Mouse (Mus musculus) limb, embryonic 10.5 days (tissue): ENCODE measurements at regions not wholly inside any gene's neighbourhood (a gene's known extent, or its start where the extent isn't known, plus 50 kb on each side); places are given as distances from the start of the nearest gene placed in this dataset.
A peak's percentile ranks its signal among the peaks of the same experiment; 100 is the strongest.

Experiments
- DNase-seq: peaks from one replicate; pipeline ENCODE4 v3.0.0-alpha.2; 2017; ENCODE audit warnings: low spot score
- H3K27ac ChIP-seq: fragments of 300-500 bp; sonication (generic); 2 replicates; pipeline ENCODE4 v1.5.1; 2016; ENCODE audit warnings: mild to moderate bottlenecking
- H3K27me3 ChIP-seq: fragments of 300-500 bp; sonication (generic); 2 replicates; pipeline ENCODE4 v1.6.1; 2016; ENCODE audit warnings: low read depth, mild to moderate bottlenecking; ENCODE audit not compliant: poor library complexity, severe bottlenecking
- H3K36me3 ChIP-seq: fragments of 300-500 bp; sonication (generic); 2 replicates; pipeline ENCODE4 v1.6.1; 2016; ENCODE audit warnings: mild to moderate bottlenecking, moderate library complexity
- H3K4me1 ChIP-seq: fragments of 300-500 bp; sonication (generic); 2 replicates; pipeline ENCODE4 v1.6.1; 2016
- H3K4me3 ChIP-seq: fragments of 300-500 bp; sonication (generic); 2 replicates; pipeline ENCODE4 v1.5.1; 2016; ENCODE audit warnings: mild to moderate bottlenecking, moderate library complexity
- H3K9me3 ChIP-seq: fragments of 300-500 bp; sonication (generic); replicated peaks from 2 replicates; pipeline ENCODE4 v1.6.1; 2016; ENCODE audit warnings: mild to moderate bottlenecking
- WGBS: fragments of 180-500 bp; shearing (Covaris S2); methylation state at CpG from one replicate; pipeline ENCODE4 v1.1.7; 2016; 5-methylcytosine and 5-hydroxymethylcytosine counted together

GRCm38 (mm10) chr12:12147088-12147687 lies 114.8 kb upstream of the Fam49a start:
- 88% methylated on average over 6 of the region's 6 CpGs for WGBS
- Histone ChIP-seq H3K36me3 (no peaks in the 10 kb centered on the region), H3K4me3 (no peak overlapping the region), H3K9me3 (no peaks in the 10 kb centered on the region), H3K27ac (no peak overlapping the region), H3K4me1 (no peaks in the 10 kb centered on the region), H3K27me3 (no peaks in the 10 kb centered on the region)
- no peak for DNase-seq

DNA sequence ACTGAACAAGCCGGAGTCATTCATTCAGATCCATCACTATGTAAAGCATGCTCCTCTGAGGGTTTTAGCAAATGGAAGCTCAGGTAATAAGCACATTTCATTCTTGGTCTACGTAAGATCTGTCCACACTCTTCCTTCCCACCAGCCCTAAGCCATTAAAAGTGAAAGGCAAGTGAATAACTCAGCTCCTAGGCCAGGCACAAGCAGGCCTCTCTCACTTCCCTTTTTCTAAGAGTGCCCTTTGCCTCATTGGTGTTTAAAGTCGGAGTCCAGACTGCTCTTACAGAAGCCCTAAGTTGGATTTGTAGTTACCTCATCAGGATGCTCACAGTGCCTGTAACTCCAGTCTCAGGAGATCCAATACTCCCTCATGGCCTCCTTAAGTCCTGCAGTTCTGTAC lies 114.1 kb upstream of the Fam49a start:
- no peak overlapping the region for H3K4me3 ChIP-seq
- H3K27ac ChIP-seq, result no peak overlapping the region
- WGBS, result 84% methylated on average over 3 of the region's 3 CpGs
- no peaks in the 10 kb centered on the region for H3K27me3 ChIP-seq
- no peaks in the 10 kb centered on the region for H3K36me3 ChIP-seq
- no peaks in the 10 kb centered on the region for H3K9me3 ChIP-seq
- DNase-seq, result no peak
- no peaks in the 10 kb centered on the region for H3K4me1 ChIP-seq

GRCm38 (mm10) chr12:12148659-12149399 lies 113.1 kb upstream of the Fam49a start:
- H3K27ac ChIP-seq, result no peak overlapping the region
- no peaks in the 10 kb centered on the region for H3K36me3 ChIP-seq
- no peaks in the 10 kb centered on the region for H3K27me3 ChIP-seq
- 71% methylated on average over 3 of the region's 3 CpGs for WGBS
- no peak overlapping the region for H3K4me3 ChIP-seq
- DNase-seq, result no peak
- no peaks in the 10 kb centered on the region for H3K9me3 ChIP-seq
- no peaks in the 10 kb centered on the region for H3K4me1 ChIP-seq

DNA sequence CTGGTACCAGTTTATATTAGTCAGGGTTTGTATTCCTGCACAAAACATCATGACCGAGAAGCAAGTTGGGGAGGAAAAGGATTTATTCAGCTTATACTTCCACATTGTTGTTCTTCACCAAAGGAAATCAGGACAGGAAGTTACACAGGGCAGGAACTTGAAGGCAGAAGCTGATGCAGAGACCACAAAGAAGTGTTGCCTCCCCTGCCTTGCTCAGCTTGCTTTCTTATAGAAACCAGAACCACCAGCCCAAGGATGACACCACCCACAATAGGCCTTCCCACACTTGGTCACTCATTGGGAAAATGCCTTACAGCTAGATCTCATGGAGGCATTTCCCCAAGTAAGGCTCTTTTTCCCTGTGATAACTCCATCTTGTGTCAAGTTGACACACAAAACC lies 97.5 kb upstream of the Fam49a start:
- Histone ChIP-seq H3K4me3 (no peak overlapping the region), H3K9me3 (no peaks in the 10 kb centered on the region), H3K27ac (no peak overlapping the region), H3K27me3 (no peaks in the 10 kb centered on the region), H3K36me3 (no peaks in the 10 kb centered on the region), H3K4me1 (no peaks in the 10 kb centered on the region)
- no peak for DNase-seq
- 95% methylated on average over 1 of the region's 1 CpGs for WGBS

DNA sequence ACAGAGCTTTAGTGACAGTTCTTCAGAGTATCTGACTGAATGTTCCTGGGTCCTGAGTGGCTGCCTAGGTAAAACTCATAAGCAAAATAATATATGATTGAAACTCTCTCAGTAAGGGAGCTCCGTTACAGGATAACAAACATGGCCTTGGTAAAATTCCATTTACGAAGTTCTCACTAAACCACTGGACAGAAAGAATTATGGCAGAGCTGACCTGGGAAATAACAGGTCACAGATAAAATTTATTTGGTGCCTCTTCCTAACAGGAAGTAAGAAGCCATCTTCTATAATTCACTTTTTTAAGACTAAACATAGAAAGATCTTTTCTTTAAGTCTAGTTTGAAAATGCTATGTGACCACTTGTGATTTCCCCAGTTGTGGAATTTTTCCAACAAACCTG lies 91.4 kb upstream of the Fam49a start:
- 71% methylated on average over 2 of the region's 2 CpGs for WGBS
- no peak overlapping the region for H3K27ac ChIP-seq
- H3K4me3 ChIP-seq, result no peak overlapping the region
- H3K36me3 ChIP-seq, result no peaks in the 10 kb centered on the region
- no peaks in the 10 kb centered on the region for H3K27me3 ChIP-seq
- no peaks in the 10 kb centered on the region for H3K9me3 ChIP-seq
- DNase-seq, result no peak
- H3K4me1 ChIP-seq, result no peaks in the 10 kb centered on the region

GRCm38 (mm10) chr12:12172087-12172823 lies 89.7 kb upstream of the Fam49a start:
- H3K9me3 ChIP-seq, result no peaks in the 10 kb centered on the region
- H3K4me3 ChIP-seq, result no peak overlapping the region
- H3K4me1 ChIP-seq, result peaks cover 9% of the 10 kb centered on the region
- no peaks in the 10 kb centered on the region for H3K36me3 ChIP-seq
- no peaks in the 10 kb centered on the region for H3K27me3 ChIP-seq
- no peak for DNase-seq
- no peak overlapping the region for H3K27ac ChIP-seq
- WGBS, result 84% methylated on average over 6 of the region's 6 CpGs

DNA sequence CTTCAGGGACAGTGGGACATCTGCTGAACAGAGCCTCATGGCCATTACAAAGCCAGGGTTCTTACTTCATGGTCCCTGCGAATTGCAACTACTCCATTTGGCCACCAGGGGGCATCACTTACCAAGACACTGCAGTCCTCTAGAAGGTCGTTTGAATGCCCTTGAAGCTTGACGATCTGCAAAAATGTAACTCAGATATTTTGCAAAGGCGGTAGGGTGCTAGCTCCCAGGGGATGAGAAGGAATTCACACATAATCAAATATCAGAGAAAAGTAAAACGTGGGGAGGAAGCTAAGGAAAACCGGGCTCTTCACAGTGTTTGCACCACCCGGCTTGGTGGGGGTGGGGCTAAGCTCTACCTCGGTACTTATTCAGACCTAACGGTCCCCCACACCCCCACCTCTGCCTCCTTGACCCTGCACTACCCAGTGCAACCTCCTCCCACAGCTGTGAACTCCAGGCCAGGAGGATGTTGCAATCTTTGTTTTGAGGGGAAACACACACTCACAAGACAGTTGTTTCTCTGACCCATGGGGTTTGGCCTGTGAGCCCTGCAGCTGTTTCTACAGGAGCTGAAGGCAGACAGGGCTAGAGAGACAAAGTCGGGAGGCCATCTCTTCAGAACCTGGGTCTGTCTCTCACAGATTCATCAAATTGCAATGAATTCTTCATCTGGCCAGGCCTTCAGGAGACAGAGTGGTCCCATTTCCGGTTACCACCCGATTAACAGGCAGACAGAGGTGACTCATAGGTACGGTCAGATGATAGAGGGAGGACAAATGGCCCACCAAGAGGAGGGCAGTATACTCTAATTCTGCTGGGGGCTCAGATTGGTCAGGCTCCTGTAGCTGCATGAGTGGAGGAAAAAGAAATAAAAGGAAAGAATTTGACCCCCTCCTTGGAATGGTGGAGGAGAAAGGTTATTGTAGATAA lies 85.3 kb upstream of the Fam49a start:
- Histone ChIP-seq H3K27me3 (no peaks in the 10 kb centered on the region), H3K27ac (peak overlapping the region; percentile 80), H3K4me3 (peak overlapping the region; percentile 46), H3K9me3 (no peaks in the 10 kb centered on the region), H3K4me1 (peaks cover 11% of the 10 kb centered on the region), H3K36me3 (no peaks in the 10 kb centered on the region)
- DNase-seq, result peak; percentile 81
- WGBS, result 9% methylated on average over 13 of the region's 13 CpGs

GRCm38 (mm10) chr12:12177264-12178043 lies 84.5 kb upstream of the Fam49a start:
- no peak for DNase-seq
- H3K4me1 ChIP-seq, result peaks cover 11% of the 10 kb centered on the region
- no peaks in the 10 kb centered on the region for H3K27me3 ChIP-seq
- WGBS, result 59% methylated on average over 6 of the region's 6 CpGs
- H3K27ac ChIP-seq, result peak overlapping the region; percentile 80; the same call in 1 of the 2 replicates
- no peak overlapping the region for H3K4me3 ChIP-seq
- H3K9me3 ChIP-seq, result no peaks in the 10 kb centered on the region
- H3K36me3 ChIP-seq, result no peaks in the 10 kb centered on the region

DNA sequence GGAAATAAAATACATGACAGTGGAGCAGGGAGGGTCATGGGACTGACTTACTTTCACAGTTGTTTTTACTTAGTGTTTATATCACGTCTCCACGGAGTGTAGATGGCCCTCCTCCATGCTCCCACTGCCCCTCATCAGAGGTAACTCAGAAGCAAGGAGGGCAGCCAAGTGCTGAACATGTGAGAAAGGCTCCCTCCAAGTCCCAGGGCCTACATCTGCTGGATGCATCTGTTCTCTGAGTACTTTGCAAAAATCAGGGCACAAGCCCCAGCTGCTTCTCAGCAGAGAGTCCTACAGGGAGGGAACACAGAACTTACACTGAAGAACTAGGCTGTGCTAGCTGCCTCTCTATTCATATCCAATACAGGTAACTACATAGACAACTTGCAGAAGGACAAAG lies 83.5 kb upstream of the Fam49a start:
- no peaks in the 10 kb centered on the region for H3K27me3 ChIP-seq
- WGBS, result 55% methylated on average over 2 of the region's 2 CpGs
- H3K9me3 ChIP-seq, result no peaks in the 10 kb centered on the region
- H3K4me1 ChIP-seq, result peaks cover 11% of the 10 kb centered on the region
- no peaks in the 10 kb centered on the region for H3K36me3 ChIP-seq
- no peak overlapping the region for H3K27ac ChIP-seq
- no peak for DNase-seq
- H3K4me3 ChIP-seq, result no peak overlapping the region

- Histone ChIP-seq H3K36me3 (no peaks in the 10 kb centered on the region), H3K27ac (no peak overlapping the region), H3K9me3 (no peaks in the 10 kb centered on the region), H3K4me3 (no peak overlapping the region), H3K27me3 (no peaks in the 10 kb centered on the region), H3K4me1 (peaks cover 11% of the 10 kb centered on the region)
- 75% methylated on average over 10 of the region's 10 CpGs for WGBS
- no peak for DNase-seq
Measured at GRCm38 (mm10) chr12:12179292-12179865, 82.6 kb upstream of the Fam49a start.

DNA sequence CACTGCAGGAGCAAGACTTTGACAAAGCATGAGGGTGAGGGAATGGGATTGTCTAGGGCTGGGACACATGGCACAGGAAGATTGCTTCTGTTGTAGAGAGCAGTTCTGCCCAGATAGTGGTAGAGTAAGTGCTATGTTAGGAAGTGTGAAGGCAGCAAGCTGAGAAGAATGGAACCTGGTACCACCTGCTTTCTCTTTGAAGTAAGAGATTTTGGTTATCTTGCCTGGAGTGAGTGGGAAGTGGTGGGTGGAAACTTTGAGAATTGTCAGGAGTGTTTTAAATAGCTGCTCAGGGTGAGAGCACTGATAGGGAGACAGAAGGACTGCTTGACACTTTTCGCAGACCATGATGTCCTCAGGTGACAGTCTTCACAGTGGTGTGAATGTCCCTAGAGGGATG lies 81.0 kb upstream of the Fam49a start:
- H3K4me3 ChIP-seq, result no peak overlapping the region
- no peak for DNase-seq
- 59% methylated on average over 1 of the region's 1 CpGs for WGBS
- H3K27me3 ChIP-seq, result no peaks in the 10 kb centered on the region
- no peaks in the 10 kb centered on the region for H3K36me3 ChIP-seq
- H3K27ac ChIP-seq, result no peak overlapping the region
- H3K4me1 ChIP-seq, result peaks cover 11% of the 10 kb centered on the region
- no peaks in the 10 kb centered on the region for H3K9me3 ChIP-seq

DNA sequence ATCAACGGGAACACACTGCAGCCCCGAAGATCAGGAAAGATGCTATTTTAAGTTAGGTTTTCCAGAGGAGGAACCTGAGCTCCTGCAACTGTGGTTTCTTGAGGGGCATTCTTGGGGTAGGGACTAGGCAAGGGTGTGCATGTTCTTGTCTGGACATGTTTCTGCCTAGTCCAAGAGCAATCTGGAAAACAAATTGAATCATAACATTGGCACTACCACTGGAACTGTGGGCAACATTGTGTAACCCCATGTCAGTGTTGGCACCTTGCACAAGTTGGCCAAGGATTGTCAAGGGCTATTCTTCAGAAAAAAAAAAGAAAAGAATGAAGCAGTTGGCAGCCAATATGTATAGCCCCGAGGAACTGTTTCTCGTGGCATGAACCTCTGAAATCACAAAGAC lies 80.3 kb upstream of the Fam49a start:
- 93% methylated on average over 4 of the region's 4 CpGs for WGBS
- H3K36me3 ChIP-seq, result no peaks in the 10 kb centered on the region
- H3K9me3 ChIP-seq, result no peaks in the 10 kb centered on the region
- no peak overlapping the region for H3K27ac ChIP-seq
- H3K4me3 ChIP-seq, result no peak overlapping the region
- no peak for DNase-seq
- peaks cover 8% of the 10 kb centered on the region for H3K4me1 ChIP-seq
- no peaks in the 10 kb centered on the region for H3K27me3 ChIP-seq
